Mouse (Mus musculus) myocyte (in vitro differentiated cells): ENCODE measurements at regions not wholly inside any gene's neighbourhood (a gene's known extent, or its start where the extent isn't known, plus 50 kb on each side); places are given as distances from the start of the nearest gene placed in this dataset.

Experiments
- H3K27me3 ChIP-seq: one replicate; pipeline ENCODE4 v1.6.1; 2011; ENCODE audit not compliant: control insufficient read depth, insufficient read depth, insufficient read length
- H3K36me3 ChIP-seq: one replicate; pipeline ENCODE4 v1.6.1; 2011; ENCODE audit not compliant: control insufficient read depth, insufficient read depth
- H3K4me2 ChIP-seq: one replicate; pipeline ENCODE4 v1.6.1; 2011; ENCODE audit warnings: low read depth, control low read depth
- H3K4me3 ChIP-seq: one replicate; pipeline ENCODE4 v1.5.1; 2011; ENCODE audit warnings: mild to moderate bottlenecking, control low read depth, moderate library complexity
- H3K79me2 ChIP-seq: one replicate; pipeline ENCODE4 v1.6.1; 2011; ENCODE audit not compliant: control insufficient read depth, insufficient read depth
- H3ac ChIP-seq: one replicate; pipeline ENCODE4 v1.6.1; 2011; ENCODE audit not compliant: control insufficient read depth, insufficient read length
- CEBPB ChIP-seq: IDR thresholded peaks from 2 replicates; pipeline ENCODE4 v1.6.1; 2011; ENCODE audit warnings: mild to moderate bottlenecking, moderate library complexity; ENCODE audit not compliant: poor library complexity, insufficient read depth, severe bottlenecking
- E2F4 ChIP-seq: IDR thresholded peaks from one replicate; pipeline ENCODE4 v1.6.1; 2011; ENCODE audit warnings: mild to moderate bottlenecking, control low read depth, moderate library complexity; ENCODE audit not compliant: insufficient read depth
- MAX ChIP-seq: IDR thresholded peaks from one replicate; pipeline ENCODE4 v1.6.1; 2011; ENCODE audit warnings: low read depth, mild to moderate bottlenecking, control low read depth
- MYOD1 ChIP-seq, 3 experiments: IDR thresholded peaks; one replicate each; pipeline ENCODE4 v1.6.1; 2011; ENCODE audit warnings: control low read depth in 2 of 3, low read depth in 2 of 3, mild to moderate bottlenecking in 2 of 3, moderate library complexity in 1 of 3; ENCODE audit not compliant: insufficient read length in 2 of 3, control insufficient read depth in 1 of 3
- MYOG ChIP-seq, 3 experiments: IDR thresholded peaks; one replicate each; pipeline ENCODE4 v1.6.1; 2011; ENCODE audit warnings: control low read depth in 2 of 3, low read depth in 2 of 3, mild to moderate bottlenecking in 2 of 3; ENCODE audit not compliant: insufficient read length in 2 of 3, control insufficient read depth in 1 of 3, insufficient read depth in 1 of 3
- POLR2A ChIP-seq: IDR thresholded peaks from one replicate; pipeline ENCODE4 v1.6.1; 2011; ENCODE audit warnings: low read depth, mild to moderate bottlenecking, control low read depth, moderate library complexity; ENCODE audit not compliant: insufficient read length
- POLR2AphosphoS2 ChIP-seq: IDR thresholded peaks from one replicate; pipeline ENCODE4 v1.6.1; 2011; ENCODE audit warnings: low read depth, control low read depth; ENCODE audit not compliant: insufficient read length
- REST ChIP-seq: IDR thresholded peaks from one replicate; pipeline ENCODE4 v1.6.1; 2011; ENCODE audit warnings: mild to moderate bottlenecking, control low read depth, moderate library complexity; ENCODE audit not compliant: insufficient read depth, insufficient read length
- SRF ChIP-seq: IDR thresholded peaks from one replicate; pipeline ENCODE4 v1.6.1; 2011; ENCODE audit warnings: low read depth; ENCODE audit not compliant: control insufficient read depth, insufficient read length
- TCF12 ChIP-seq: IDR thresholded peaks from one replicate; pipeline ENCODE4 v1.6.1; 2011; ENCODE audit warnings: mild to moderate bottlenecking, control low read depth; ENCODE audit not compliant: poor library complexity, insufficient read depth, severe bottlenecking
- TCF3 ChIP-seq: IDR thresholded peaks from one replicate; pipeline ENCODE4 v1.6.1; 2011; ENCODE audit warnings: low read depth, control low read depth; ENCODE audit not compliant: insufficient read length
- USF1 ChIP-seq: IDR thresholded peaks from one replicate; pipeline ENCODE4 v1.6.1; 2011; ENCODE audit warnings: low read depth, mild to moderate bottlenecking, control low read depth, moderate library complexity

GRCm38 (mm10) chr3:128891078-128891477, 308.6 kb upstream of the Pitx2 start:
- no peak for TF ChIP-seq E2F4
- no peak for TF ChIP-seq POLR2A
- no peak for TF ChIP-seq SRF
- TF ChIP-seq MYOD1 (IDR thresholded peaks at IDR 0.05; ENCODE audit: control insufficient read depth in 1 of 3, insufficient read length in 2 of 3, low read depth in 2 of 3): no peak
- Histone ChIP-seq H3K27me3 (no peaks in the 10 kb centered on the region), H3K79me2 (no peaks in the 10 kb centered on the region), H3K36me3 (no peaks in the 10 kb centered on the region), H3ac (no peak overlapping the region), H3K4me2 (no peak overlapping the region), H3K4me3 (no peak overlapping the region)

- H3K36me3 ChIP-seq: no peaks in the 10 kb centered on the region
- no peak overlapping the region for H3K4me3 ChIP-seq
- no peaks in the 10 kb centered on the region for H3K79me2 ChIP-seq
- H3ac ChIP-seq: no peak overlapping the region
- TF ChIP-seq POLR2AphosphoS2 (no peak), TCF3 (no peak), POLR2A (no peak), REST (no peak), CEBPB (no peak), E2F4 (no peak), MYOG (IDR thresholded peaks at IDR 0.05; ENCODE audit: control insufficient read depth in 1 of 3, insufficient read depth in 1 of 3, insufficient read length in 2 of 3, low read depth in 2 of 3) (no peak), TCF12 (no peak), USF1 (no peak), MYOD1 (IDR thresholded peaks at IDR 0.05; ENCODE audit: control insufficient read depth in 1 of 3, insufficient read length in 2 of 3, low read depth in 2 of 3) (no peak), MAX (no peak), SRF (no peak)
- H3K27me3 ChIP-seq: no peaks in the 10 kb centered on the region
- H3K4me2 ChIP-seq: no peak overlapping the region
Observed at GRCm38 (mm10) chr3:128896628-128897027, 303.1 kb upstream of the Pitx2 start.

GRCm38 (mm10) chr3:128911122-128911521, 288.6 kb upstream of the Pitx2 start:
- Histone ChIP-seq H3K79me2 (no peaks in the 10 kb centered on the region), H3K4me3 (no peak overlapping the region), H3K4me2 (no peak overlapping the region), H3K36me3 (no peaks in the 10 kb centered on the region), H3K27me3 (no peaks in the 10 kb centered on the region), H3ac (no peak overlapping the region)
- TF ChIP-seq POLR2A (no peak), TCF12 (no peak), SRF (no peak), E2F4 (no peak), POLR2AphosphoS2 (no peak), REST (no peak)

- no peaks in the 10 kb centered on the region for H3K36me3 ChIP-seq
- no peak overlapping the region for H3K4me3 ChIP-seq
- no peak for TF ChIP-seq E2F4
- TF ChIP-seq POLR2A: no peak
- TF ChIP-seq MAX: no peak
- no peak for TF ChIP-seq CEBPB
- no peak for TF ChIP-seq MYOG (IDR thresholded peaks at IDR 0.05; ENCODE audit: control insufficient read depth in 1 of 3, insufficient read depth in 1 of 3, insufficient read length in 2 of 3, low read depth in 2 of 3)
- no peak for TF ChIP-seq TCF12
- TF ChIP-seq POLR2AphosphoS2: no peak
- no peak for TF ChIP-seq REST
- TF ChIP-seq MYOD1 (IDR thresholded peaks at IDR 0.05; ENCODE audit: control insufficient read depth in 1 of 3, insufficient read length in 2 of 3, low read depth in 2 of 3): no peak
- TF ChIP-seq TCF3: no peak
- no peak for TF ChIP-seq SRF
- TF ChIP-seq USF1: no peak
- H3K4me2 ChIP-seq: no peak overlapping the region
- H3ac ChIP-seq: no peak overlapping the region
- no peaks in the 10 kb centered on the region for H3K27me3 ChIP-seq
- no peaks in the 10 kb centered on the region for H3K79me2 ChIP-seq
Observed at GRCm38 (mm10) chr3:128921428-128921827, 278.2 kb upstream of the Pitx2 start.

- no peaks in the 10 kb centered on the region for H3K79me2 ChIP-seq
- TF ChIP-seq MYOG (IDR thresholded peaks at IDR 0.05; ENCODE audit: control insufficient read depth in 1 of 3, insufficient read depth in 1 of 3, insufficient read length in 2 of 3, low read depth in 2 of 3) (no peak), MYOD1 (IDR thresholded peaks at IDR 0.05; ENCODE audit: control insufficient read depth in 1 of 3, insufficient read length in 2 of 3, low read depth in 2 of 3) (peak; percentile 29 to 62 (median 34))
- H3K36me3 ChIP-seq: no peaks in the 10 kb centered on the region
- no peak overlapping the region for H3K4me3 ChIP-seq
- H3K4me2 ChIP-seq: no peak overlapping the region
- H3ac ChIP-seq: no peak overlapping the region
- no peaks in the 10 kb centered on the region for H3K27me3 ChIP-seq
Observed at GRCm38 (mm10) chr3:128922150-128922549, 277.5 kb upstream of the Pitx2 start.
